Comparison of ENCODE assay signal across 9 mouse cellular contexts in genomic region chr14:25509450-25510129, GRCm38 (mm10). TPM values are rescaled to one million over a fixed set of nuclear protein-coding genes. Genes with fewer than 3 reads are reported as not detected.
DNase-seq lines count a peak whose midpoint lies in the region; ATAC-seq lines count a peak whose summit lies in the region.
"Had no signal": no experiment of that assay in that cellular context is flagged by ENCODE, and none has a peak within 500 bp of the region (broad histone marks: within the 10 kb centered on the region; RNA-seq: fewer than 3 reads in every experiment).

No protein-coding gene starts in this region.

- H3K36me3 ChIP-seq in forebrain, embryonic 12.5 days (replicated peaks) = peaks cover 63% of the 10 kb centered on the region
- H3K36me3 ChIP-seq in forebrain, embryonic 16.5 days (ENCODE audit: control insufficient read depth, insufficient read depth) = no peaks in the 10 kb centered on the region; the same call in 1 of the 2 replicates
- no peaks in the 10 kb centered on the region; the same call in 1 of the 2 replicates for H3K36me3 ChIP-seq in liver, embryonic 16.5 days (ENCODE audit: control insufficient read depth, insufficient read depth)
- H3K36me3 ChIP-seq in liver, embryonic 11.5 days (ENCODE audit: control insufficient read depth, insufficient read depth, low read length) = 0 out of 2 replicates have a peak, but pooled peaks cover 2% of the 10 kb centered on the region
- H3K36me3 ChIP-seq in heart, embryonic 14.5 days (ENCODE audit: control insufficient read depth, insufficient read depth, low read length) = peaks cover 31% of the 10 kb centered on the region
- peaks cover 60% of the 10 kb centered on the region for H3K36me3 ChIP-seq in limb, embryonic 15.5 days

- H3K9me3 ChIP-seq in forebrain, embryonic 12.5 days = no peaks in the 10 kb centered on the region
- H3K9me3 ChIP-seq in forebrain, embryonic 16.5 days (ENCODE audit: control insufficient read depth, low read length) = no peaks in the 10 kb centered on the region
- no peaks in the 10 kb centered on the region for H3K9me3 ChIP-seq in liver, embryonic 16.5 days (replicated peaks; ENCODE audit: control insufficient read depth, low read length)
- no peaks in the 10 kb centered on the region for H3K9me3 ChIP-seq in liver, embryonic 11.5 days (ENCODE audit: control insufficient read depth, low read length)
- H3K9me3 ChIP-seq in heart, embryonic 14.5 days (ENCODE audit: control insufficient read depth, low read length) = no peaks in the 10 kb centered on the region
- H3K9me3 ChIP-seq in limb, embryonic 15.5 days = no peaks in the 10 kb centered on the region

- H3K27me3 ChIP-seq in forebrain, embryonic 12.5 days = no peaks in the 10 kb centered on the region
- no peaks in the 10 kb centered on the region for H3K27me3 ChIP-seq in forebrain, embryonic 16.5 days (replicated peaks; ENCODE audit: control insufficient read depth, insufficient read depth, low read length)
- no peaks in the 10 kb centered on the region for H3K27me3 ChIP-seq in liver, embryonic 16.5 days (ENCODE audit: control insufficient read depth, insufficient read depth, low read depth, low read length)
- no peaks in the 10 kb centered on the region for H3K27me3 ChIP-seq in liver, embryonic 11.5 days (replicated peaks; ENCODE audit: control insufficient read depth, insufficient read depth, low read length)
- H3K27me3 ChIP-seq in heart, embryonic 14.5 days (ENCODE audit: control insufficient read depth, insufficient read depth, low read length) = no peaks in the 10 kb centered on the region
- no peaks in the 10 kb centered on the region for H3K27me3 ChIP-seq in limb, embryonic 15.5 days

- 91% methylated on average over 20 of the region's 20 CpGs for WGBS in forebrain, embryonic 12.5 days
- 91% methylated on average over 20 of the region's 20 CpGs for WGBS in forebrain, embryonic 16.5 days
- WGBS in liver, embryonic 16.5 days (ENCODE audit: insufficient replicate concordance) = 82% methylated on average over 20 of the region's 20 CpGs
- 92% methylated on average over 20 of the region's 20 CpGs for WGBS in liver, embryonic 11.5 days
- WGBS in heart, embryonic 14.5 days = 80% methylated on average over 20 of the region's 20 CpGs
- 84% methylated on average over 20 of the region's 20 CpGs for WGBS in limb, embryonic 15.5 days

- DNase-seq in liver, embryonic 11.5 days (ENCODE audit: low spot score) = no peak
- no peak for DNase-seq in urinary bladder, postnatal 25 days (ENCODE audit: low spot score)
- no peak for DNase-seq in right cerebral cortex, postnatal 36 days (ENCODE audit: low spot score in 2 of 2)
- DNase-seq: thymus, postnatal 25 days had no signal

- 0 out of 2 replicates have a peak overlapping the region, but pooled peaks have one; percentile 19 for H3K27ac ChIP-seq in forebrain, embryonic 12.5 days
- H3K27ac ChIP-seq in forebrain, embryonic 16.5 days (ENCODE audit: low read length) = no peak overlapping the region
- H3K27ac ChIP-seq in liver, embryonic 16.5 days (ENCODE audit: low read length) = peak overlapping the region; percentile 20; the same call in 1 of the 2 replicates
- H3K27ac ChIP-seq in liver, embryonic 11.5 days (ENCODE audit: low read depth, low read length) = no peak overlapping the region
- peak overlapping the region; percentile 84 to 86 for H3K27ac ChIP-seq in heart, embryonic 14.5 days (replicated peaks in 1 of 2; ENCODE audit: control insufficient read depth in 1 of 2, insufficient read depth in 1 of 2, low read depth in 2 of 2, low read length in 2 of 2)
- H3K27ac ChIP-seq in limb, embryonic 15.5 days = peak overlapping the region; percentile 43; the same call in 1 of the 2 replicates

- no peak overlapping the region for H3K9ac ChIP-seq in forebrain, embryonic 12.5 days
- no peak overlapping the region for H3K9ac ChIP-seq in forebrain, embryonic 16.5 days (replicated peaks; ENCODE audit: low read depth, low read length)
- H3K9ac ChIP-seq in liver, embryonic 16.5 days (ENCODE audit: low read depth, low read length) = no peak overlapping the region
- no peak overlapping the region for H3K9ac ChIP-seq in liver, embryonic 11.5 days (ENCODE audit: low read depth, low read length)
- peak overlapping the region; percentile 54 for H3K9ac ChIP-seq in heart, embryonic 14.5 days (ENCODE audit: low read length)
- H3K9ac ChIP-seq in limb, embryonic 15.5 days = no peak overlapping the region

- H3K4me3 ChIP-seq in forebrain, embryonic 12.5 days (replicated peaks) = no peak overlapping the region
- no peak overlapping the region for H3K4me3 ChIP-seq in forebrain, embryonic 16.5 days (replicated peaks; ENCODE audit: low read length)
- no peak overlapping the region for H3K4me3 ChIP-seq in liver, embryonic 16.5 days (ENCODE audit: low read depth, low read length)
- no peak overlapping the region for H3K4me3 ChIP-seq in liver, embryonic 11.5 days (ENCODE audit: low read depth, low read length)
- H3K4me3 ChIP-seq in heart, embryonic 14.5 days (ENCODE audit: control insufficient read depth in 1 of 2, insufficient read depth in 1 of 2, low read depth in 1 of 2, low read length in 2 of 2) = no peak overlapping the region
- no peak overlapping the region for H3K4me3 ChIP-seq in limb, embryonic 15.5 days

- H3K4me1 ChIP-seq in forebrain, embryonic 12.5 days = peaks cover 59% of the 10 kb centered on the region
- H3K4me1 ChIP-seq in forebrain, embryonic 16.5 days (replicated peaks; ENCODE audit: control insufficient read depth, insufficient read depth, low read length) = peaks cover 37% of the 10 kb centered on the region
- peaks cover 68% of the 10 kb centered on the region for H3K4me1 ChIP-seq in liver, embryonic 16.5 days (ENCODE audit: control insufficient read depth, low read depth, low read length)
- H3K4me1 ChIP-seq in liver, embryonic 11.5 days (replicated peaks; ENCODE audit: control insufficient read depth, insufficient read depth, low read length) = peaks cover 66% of the 10 kb centered on the region
- peaks cover 77 to 95% of the 10 kb centered on the region in 2 experiments for H3K4me1 ChIP-seq in heart, embryonic 14.5 days (ENCODE audit: control insufficient read depth in 2 of 2, insufficient read depth in 2 of 2, low read length in 2 of 2)
- H3K4me1 ChIP-seq in limb, embryonic 15.5 days = peaks cover 76% of the 10 kb centered on the region

- ATAC-seq in forebrain, embryonic 12.5 days (ENCODE audit: low FRiP score) = no peak
- ATAC-seq in forebrain, embryonic 16.5 days = no peak
- no peak for ATAC-seq in liver, embryonic 16.5 days (ENCODE audit: low read depth)
- ATAC-seq in liver, embryonic 11.5 days (replicated peaks; ENCODE audit: low FRiP score) = no peak
- no peak for ATAC-seq in heart, embryonic 14.5 days (ENCODE audit: insufficient number of reproducible peaks, insufficient read depth, low FRiP score, low read depth)
- ATAC-seq in limb, embryonic 15.5 days (ENCODE audit: insufficient number of reproducible peaks, low FRiP score, low TSS enrichment, low read depth) = 0 out of 2 replicates have a peak, but pooled peaks have one; percentile 16

- H3K4me2 ChIP-seq in forebrain, embryonic 12.5 days = no peak overlapping the region
- no peak overlapping the region for H3K4me2 ChIP-seq in forebrain, embryonic 16.5 days (ENCODE audit: low read length)
- no peak overlapping the region for H3K4me2 ChIP-seq in liver, embryonic 16.5 days (ENCODE audit: low read depth, low read length)
- H3K4me2 ChIP-seq in liver, embryonic 11.5 days = no peak overlapping the region
- no peak overlapping the region for H3K4me2 ChIP-seq in heart, embryonic 14.5 days (ENCODE audit: low read length)
- no peak overlapping the region for H3K4me2 ChIP-seq in limb, embryonic 15.5 days

RNA-seq across cellular contexts. Expression of gene Zmiz1, which starts 50.6 kb away (rescaled TPM):
- polyA plus RNA-seq in forebrain, embryonic 12.5 days (2016; fragmentation: Nextera tagmentation; extraction: Ambion mirVana) = 64.1 and 68.3 TPM in 2 replicates
- 52.6 and 56.6 TPM in 2 replicates for polyA plus RNA-seq in forebrain, embryonic 16.5 days (2015; fragmentation: Nextera tagmentation; extraction: Ambion mirVana)
- 4.1 and 6.1 TPM in 2 replicates for polyA plus RNA-seq in liver, embryonic 16.5 days (2015; fragmentation: Nextera tagmentation; extraction: Ambion mirVana)
- 27.5 and 31.0 TPM in 2 replicates for polyA plus RNA-seq in liver, embryonic 11.5 days (2014; fragmentation: Nextera tagmentation; extraction: Ambion mirVana)
- 27.7 and 31.3 TPM in 2 replicates for polyA plus RNA-seq in heart, embryonic 14.5 days (2014; fragmentation: Nextera tagmentation; extraction: Ambion mirVana)
- polyA plus RNA-seq in limb, embryonic 15.5 days (2015; fragmentation: Nextera tagmentation; extraction: Ambion mirVana) = 41.9 and 50.5 TPM in 2 replicates

Comparison
In these comparisons a context has a peak if more than half of its experiments do, and no peak if none do; other contexts are left out.
1. H3K27ac ChIP-seq: peak in forebrain, embryonic 12.5 days (single experiment), liver, embryonic 16.5 days (single experiment), heart, embryonic 14.5 days (2 of 2) and limb, embryonic 15.5 days (single experiment); none in forebrain, embryonic 16.5 days (single experiment) and liver, embryonic 11.5 days (single experiment).